Mouse (Mus musculus) B cell, adult 2 months (primary cell): Measurements from ENCODE around the gene Cfp.

ENCODE experiments used
- DNase-seq, 2 experiments: peaks; one replicate each; pipeline ENCODE4 v3.0.0; 2022

Cfp gene

DNA sequence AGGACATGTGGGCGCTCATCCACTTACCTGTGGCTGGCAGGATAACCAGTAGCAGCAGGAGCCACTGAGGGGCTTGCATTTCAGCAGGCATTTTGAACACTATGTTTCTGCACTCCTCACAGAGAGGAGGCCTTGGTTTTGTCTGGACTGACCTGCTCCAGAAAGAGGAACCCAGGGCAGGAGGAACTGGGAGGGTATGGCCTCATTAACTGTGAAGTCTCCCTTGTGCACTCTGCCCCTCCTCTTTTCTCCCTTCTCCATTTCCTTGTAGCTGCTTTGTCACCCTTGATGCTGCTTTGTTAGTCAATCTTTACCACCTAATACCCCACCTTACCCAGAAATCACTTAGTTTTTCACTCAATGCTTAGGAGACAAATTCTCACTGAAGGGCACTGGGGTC is at the start of gene Cfp:
TSS of gene Cfp (minus strand) at position 192 of the 400 bp plus-strand sequence.
- peak in 1 of 2 experiments; percentile 6 for DNase-seq

DNA sequence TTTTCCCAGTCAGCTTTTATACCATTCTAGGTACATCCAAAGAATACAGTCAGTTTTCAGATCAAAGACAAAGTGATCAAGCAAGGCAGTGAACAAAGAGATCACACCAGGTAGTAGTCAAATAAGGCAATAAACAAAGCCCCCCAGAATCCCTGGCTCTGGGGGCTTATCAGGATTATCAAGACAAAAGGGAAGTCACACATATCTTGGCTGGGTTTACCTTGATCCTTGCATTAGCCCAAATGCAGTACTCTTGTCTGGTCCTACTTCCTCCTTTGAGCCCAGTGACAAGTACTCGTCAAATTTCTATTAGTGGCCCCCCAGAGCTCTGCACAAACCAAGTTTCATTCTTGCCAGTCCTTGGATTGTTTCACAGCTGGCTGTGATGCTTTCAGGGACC is 49.5 kb upstream of the Cfp start:
- DNase-seq, result no peak

DNA sequence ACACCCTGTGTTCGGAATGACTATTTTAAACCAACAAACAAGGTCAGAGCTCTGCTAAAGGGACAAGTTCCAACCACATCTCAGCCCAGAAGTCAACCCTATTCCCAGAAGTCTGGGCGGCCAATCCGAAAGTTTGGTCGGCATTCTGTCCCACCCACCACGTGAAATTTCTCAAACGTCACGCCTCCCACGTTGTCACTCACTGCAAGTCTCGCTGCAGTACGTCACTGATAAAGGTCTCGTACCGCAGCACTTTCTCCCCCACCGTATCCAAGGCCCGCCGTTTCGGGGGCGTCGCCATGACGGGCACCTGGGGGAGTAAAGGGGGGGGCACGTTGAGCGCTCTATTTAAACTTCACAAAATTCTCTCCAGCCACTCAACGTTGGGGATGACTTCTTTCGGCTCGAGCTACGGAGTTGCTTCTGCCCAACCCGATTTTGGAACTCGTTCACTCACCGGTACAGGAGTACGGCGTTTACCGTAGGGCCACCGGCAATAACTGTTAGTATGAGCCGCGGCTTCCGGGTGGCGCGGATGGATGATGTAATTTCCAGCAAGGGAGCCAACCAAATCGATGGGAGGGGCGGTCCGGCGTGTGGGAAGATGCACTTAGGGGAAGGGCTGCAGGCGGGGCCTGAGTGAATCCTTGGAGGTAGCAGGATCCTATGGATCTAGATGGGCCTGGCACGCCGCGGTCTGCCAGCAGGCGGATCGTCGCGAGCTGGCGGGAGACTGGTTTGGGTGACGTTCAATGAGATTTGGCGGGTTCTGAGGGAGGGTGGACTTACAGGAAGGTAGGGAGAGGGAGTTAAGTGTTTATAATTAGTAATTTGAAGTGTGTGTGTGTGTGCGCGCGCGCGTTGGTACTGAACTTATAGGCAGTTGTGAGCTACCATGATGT is 30.4 kb upstream of the Cfp start, which contains the start of gene Uxt:
TSS of gene Uxt (minus strand) at position 541 of the 902 bp plus-strand sequence.
- DNase-seq, result peak; percentile 88 to 89

DNA sequence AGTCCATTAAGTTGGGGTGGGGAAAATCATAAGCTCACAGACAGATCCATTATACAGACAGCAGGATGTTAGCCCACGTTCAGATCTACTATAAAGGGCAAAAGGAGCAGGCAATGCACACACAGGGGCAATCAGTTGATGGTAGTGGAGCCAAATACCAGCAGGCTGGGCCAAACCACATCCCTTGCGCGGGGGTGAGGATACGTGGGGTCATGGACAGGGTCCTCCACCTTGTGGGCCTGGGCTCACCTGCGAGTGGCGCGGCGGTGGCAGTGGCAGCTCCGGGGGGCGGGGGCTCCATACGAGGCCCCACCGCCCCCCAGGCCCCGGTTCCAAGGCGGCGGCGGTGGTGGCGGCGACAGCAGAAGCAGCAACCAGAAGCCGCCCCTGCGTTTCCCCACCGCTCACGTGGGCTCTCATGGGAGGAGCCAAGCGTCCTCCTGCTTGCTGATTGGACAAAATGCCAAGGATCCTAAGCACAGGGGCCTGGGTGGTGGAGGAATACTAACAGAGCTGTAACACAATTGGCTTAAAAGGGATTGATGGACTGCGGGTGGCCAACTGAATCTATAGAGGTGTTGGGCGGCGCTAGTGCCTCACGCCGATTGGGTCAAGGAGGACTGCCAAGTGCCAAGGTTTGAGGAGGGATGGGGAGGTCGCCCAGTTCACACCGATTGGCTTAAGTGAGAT is 19.0 kb upstream of the Cfp start, which contains the start of gene Elk1:
TSS of gene Elk1 (minus strand) at position 418 of the 690 bp plus-strand sequence.
- peak; percentile 84 to 86 for DNase-seq

DNA sequence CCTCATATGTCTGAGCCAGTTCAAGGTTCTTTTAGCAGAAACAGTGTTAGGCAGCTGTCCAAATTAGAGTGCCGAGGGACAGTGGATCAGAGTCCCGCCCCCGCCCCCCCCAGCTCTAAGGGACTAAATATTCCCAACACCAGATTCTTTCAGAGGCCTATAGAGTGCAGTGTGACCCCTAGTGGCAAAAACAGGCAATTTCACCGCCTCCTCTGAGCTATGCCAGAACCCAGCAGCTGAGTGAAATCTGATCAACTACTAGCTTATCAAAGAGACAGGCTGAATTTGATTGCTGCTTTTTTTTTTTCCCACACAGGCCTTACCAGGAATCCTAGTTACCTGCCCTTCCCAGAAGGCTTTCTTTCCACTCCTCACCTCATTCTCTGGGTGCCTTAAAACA is 14.7 kb upstream of the Cfp start:
- peak; percentile 39 to 47 for DNase-seq

DNA sequence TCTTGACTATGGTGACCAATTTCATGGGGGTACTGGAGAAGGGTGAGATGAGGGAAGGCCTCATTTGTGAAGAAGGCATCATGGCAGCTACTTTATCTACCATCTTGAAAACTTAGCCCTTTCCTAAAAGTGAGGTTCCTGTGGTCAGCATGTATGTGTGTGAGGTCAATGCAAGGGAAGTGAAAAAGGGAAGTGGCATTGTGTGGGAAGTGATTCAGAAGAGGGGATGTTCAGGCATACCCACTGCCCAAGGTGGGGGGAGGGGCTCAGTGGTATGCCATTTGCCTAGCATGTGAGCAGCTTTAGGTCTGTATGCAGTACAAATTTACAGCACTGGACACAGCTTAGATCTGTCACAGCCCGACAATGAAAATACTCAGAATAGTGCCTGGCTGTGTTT is 608 bp upstream of the Cfp start:
- peak; percentile 52 to 57 for DNase-seq

DNA sequence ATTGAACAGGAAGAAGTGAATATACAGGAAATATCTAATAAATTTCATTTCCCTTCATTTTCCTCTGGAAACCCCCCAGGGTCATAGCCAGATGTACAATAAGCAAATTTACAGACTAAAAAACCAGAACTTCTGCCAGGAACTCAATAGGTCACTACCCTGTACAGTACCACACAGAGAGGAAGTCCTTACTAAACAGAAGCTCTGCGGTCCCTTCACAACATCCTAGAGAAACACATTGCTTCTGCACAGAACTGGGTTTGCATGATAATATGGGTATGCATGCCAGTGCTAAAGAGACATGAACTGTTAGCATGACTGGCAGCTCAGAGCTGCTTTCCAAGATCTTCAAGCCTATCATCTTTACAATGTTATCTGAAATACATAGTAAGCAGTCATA is 1.5 kb downstream of the Cfp start:
- DNase-seq, result peak in 1 of 2 experiments; percentile 4

DNA sequence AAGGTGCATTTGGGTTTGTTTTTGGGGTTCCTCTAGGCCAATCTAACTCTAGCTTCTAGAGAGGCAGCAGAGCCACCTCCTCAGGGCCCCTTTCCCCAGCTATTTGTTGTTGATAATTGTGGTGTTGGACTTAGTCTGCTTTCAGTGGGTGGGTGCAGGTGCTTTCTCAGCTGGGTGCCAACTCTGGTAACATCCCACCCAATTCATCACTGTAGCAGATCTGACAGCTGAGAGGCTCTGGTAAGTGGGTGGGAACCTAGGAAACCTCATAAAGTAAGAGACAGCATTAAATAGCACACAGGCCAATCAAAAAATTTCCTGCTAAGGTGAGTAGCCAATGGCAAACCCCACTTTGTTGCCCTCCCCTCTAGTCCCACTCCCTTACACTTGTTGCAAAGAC is 6.4 kb downstream of the Cfp start:
- no peak for DNase-seq

DNA sequence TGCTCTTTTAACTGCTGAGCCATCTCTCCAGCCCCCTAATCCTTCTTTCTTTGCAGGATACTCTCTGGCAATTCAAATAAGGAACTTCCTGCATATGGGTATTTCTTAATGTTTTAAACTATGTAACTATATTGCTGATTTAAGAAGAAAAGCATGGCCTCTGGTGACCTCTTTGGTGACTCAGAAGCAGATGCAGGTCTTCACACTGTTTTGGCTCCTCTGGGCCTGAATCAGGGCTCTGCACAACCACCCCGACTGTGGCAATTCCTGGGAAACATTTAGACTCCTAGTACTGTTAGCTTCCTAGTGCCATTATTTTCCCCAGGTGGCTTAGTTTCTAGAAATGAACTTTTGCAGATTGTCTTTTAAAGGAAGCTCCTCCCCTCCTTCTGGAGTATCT is 7.8 kb downstream of the Cfp start:
- DNase-seq, result no peak

DNA sequence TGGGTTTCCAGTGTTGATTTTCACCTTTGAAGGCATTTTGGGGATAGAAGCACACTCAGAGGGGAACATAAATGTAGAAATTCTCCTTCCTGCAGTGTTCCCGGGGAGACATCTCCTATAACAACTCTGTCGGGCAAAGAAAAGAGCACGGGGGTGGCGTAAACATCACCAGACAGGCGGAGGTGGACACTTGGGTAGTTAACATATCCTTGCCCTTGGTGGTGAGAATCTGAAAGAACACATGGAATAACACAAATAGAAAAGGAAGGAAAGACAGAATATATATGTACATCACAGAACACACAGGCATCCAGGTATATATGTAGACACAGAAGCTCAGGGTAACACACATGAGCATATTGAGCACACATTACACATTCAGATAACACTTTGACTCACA is 10.0 kb downstream of the Cfp start:
- no peak for DNase-seq

DNA sequence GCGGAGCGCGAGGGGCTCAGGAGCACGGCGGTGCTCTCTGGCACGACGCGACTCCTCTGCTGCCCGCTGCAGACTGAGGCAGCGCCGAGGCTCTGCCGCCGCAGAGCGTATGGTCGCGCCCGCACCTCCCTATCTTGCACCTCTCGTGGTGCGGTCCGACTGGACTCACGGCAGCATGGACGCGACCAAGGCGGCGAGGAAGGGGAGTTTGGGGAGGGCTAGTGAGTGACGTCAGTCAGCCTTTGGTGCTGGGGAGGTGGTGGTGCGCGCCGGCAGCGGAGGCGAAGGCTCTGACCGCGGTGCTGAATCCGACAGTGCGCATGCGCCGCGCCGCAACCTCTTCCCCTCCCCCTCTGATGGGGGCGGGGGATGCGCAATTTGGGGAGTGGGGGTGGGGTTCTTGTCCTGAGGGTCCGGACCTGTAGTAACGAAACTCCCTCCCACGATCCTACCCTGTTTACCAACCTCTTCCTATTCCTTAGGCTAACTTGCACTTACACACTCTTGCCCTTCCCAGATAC is 10.5 kb downstream of the Cfp start, which contains the start of gene Syn1:
TSS of gene Syn1 (minus strand) at position 161 of the 521 bp plus-strand sequence.
- peak; percentile 76 to 79 for DNase-seq

DNA sequence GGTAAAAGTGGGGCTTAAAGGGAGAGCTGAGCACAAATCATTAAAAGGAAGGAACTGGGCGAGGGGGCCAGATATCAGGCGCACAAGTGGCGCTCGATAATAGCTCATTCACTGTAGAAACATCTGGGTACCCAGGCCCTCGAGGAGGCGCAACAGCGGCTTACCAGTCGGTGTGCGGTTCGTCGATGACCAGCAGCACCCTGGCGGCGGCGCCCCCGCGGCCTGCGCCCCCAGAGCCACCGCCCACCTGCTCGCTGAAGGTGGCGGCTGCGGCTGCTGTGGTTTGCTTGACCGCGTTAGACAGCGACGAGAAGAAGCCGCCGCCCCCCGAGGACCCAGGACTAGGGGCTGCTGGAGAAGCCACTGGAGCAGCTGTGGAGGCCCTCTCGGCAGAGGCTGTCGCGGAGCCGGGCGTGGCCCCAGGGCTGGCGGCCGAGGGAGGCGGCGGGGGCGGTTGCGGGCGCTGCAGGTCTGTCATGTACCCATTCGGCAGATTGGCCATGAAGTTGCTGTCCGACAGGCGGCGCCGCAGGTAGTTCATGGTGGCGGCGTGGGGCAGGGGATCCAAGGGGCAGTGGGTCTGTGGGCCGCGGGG is 11.0 kb downstream of the Cfp start:
- DNase-seq, result no peak

DNA sequence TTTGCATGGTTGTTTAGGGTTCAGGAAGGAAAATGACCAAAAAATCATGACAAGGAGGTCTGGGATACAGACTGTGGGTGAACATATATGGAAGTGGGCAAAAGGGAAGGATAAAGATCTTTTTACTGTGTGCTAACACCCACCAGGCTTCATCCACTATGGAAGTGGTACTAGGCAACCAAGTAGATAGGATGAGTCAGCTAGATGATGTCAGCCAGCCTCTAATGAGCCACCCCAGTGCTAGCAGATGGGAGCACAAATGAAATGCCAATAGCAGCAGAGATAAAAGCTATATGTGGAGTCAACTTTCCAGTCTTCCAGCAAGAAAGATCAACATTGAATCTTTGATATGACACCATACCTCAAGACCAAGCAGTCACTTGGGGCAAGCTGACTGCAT is 16.3 kb downstream of the Cfp start:
- no peak for DNase-seq

DNA sequence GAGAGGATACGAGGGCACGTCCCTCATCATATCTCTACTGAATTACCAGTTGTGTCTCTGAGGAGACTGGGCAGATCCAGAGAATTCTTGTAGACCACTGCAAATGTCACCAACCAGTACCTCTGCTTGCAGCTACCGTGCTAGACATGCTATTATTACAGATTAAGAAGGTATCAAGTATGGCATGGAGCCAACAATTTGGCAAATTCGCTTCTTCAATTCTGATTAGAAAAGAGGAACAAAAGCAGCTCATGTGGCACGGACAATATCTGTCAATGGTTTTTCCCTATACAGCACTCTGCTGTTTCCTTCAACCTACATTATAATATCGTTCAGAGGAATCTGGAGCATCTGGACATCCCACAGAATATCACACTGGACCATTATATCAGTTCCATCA is 17.6 kb downstream of the Cfp start:
- no peak for DNase-seq

DNA sequence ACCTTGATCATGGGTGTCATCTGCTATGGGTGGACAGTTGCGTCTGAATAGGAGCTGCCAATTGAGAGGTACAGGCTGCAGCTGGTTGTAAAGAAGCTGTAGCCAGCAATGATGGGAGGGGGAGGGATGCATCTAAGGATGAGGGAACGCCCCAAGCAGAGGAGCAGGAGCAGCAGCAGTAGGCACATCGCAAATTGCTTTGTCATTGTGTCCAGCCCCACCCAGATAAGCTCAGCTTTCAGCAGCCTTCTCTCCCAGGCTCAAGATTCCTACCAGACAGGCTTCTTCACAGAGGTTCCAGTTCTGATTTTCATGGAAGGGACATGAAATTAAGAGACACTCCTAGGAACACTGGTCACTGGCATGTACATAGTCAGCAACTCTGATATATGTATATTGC is 21.3 kb downstream of the Cfp start:
- DNase-seq, result no peak
